Mouse (Mus musculus): ENCODE measurements around the gene Rnf126.

The Rnf126 gene

GRCm38 (mm10) chr10:79766508-79767325, at the start of gene Rnf126:
Gene Rnf126 (minus strand): TSS chr10:79766952.
- peak; percentile 96 for DNase-seq (ENCODE audit: low spot score)

- no peak for DNase-seq (ENCODE audit: low spot score)
Measured at GRCm38 (mm10) chr10:79815671-79816494, 49.1 kb upstream of the Rnf126 start.

DNA sequence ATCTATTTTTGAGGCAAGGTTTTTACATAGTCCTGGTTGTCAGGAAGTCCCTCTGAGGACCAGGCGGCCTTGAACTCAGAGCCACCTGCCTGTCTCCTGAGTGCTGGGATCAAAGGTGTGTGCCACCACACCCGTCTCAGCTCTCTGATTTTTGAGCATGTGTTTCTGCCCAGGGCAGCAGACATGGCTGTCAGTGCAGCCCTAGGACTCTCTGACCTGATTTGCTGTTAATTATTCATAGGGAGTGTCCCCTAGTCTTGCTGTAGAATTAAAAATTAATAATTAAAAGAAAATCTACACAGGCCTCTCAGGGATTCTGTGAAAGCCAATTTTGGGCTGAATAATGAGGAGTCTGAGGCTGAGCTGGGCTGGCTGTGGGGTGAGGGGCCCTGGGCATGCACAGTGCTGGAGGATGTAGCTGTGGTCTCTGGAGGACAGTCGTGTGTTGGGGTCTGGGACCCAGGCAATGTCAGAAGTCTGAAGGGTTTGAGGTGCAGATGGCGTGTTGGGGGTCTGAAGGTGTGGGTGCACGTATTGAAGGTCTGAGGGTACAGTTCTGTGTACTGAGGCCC, 47.6 kb upstream of the Rnf126 start:
- DNase-seq (ENCODE audit: low spot score): no peak

- DNase-seq (ENCODE audit: low spot score): peak; percentile 78
Measured at GRCm38 (mm10) chr10:79811736-79812637, 45.2 kb upstream of the Rnf126 start.

- no peak for DNase-seq (ENCODE audit: low spot score)
Measured at GRCm38 (mm10) chr10:79808728-79809127, 42.0 kb upstream of the Rnf126 start.

DNA sequence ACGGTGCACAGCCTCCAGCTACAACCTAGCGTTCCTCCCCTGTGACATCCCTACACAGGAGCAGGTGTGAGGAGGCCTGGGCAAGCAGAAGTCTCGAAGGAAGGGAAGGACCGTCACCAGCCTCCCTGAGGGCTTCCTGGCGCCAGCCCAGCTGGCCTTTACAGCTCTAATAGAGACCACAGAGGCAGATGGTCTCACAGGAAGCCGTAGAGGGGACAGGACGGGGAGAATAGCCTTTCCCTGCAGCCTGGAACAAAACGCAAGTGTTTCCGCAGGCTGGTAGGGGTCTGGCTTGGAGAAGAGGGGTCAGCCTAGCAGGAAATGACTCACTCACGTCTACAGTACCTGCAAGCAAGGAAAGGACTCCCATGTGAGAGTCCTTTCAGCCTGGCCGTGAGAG, 41.1 kb upstream of the Rnf126 start:
- DNase-seq (ENCODE audit: low spot score): no peak

GRCm38 (mm10) chr10:79806972-79807371, 40.2 kb upstream of the Rnf126 start:
- no peak for DNase-seq (ENCODE audit: low spot score)

GRCm38 (mm10) chr10:79806331-79806730, 39.6 kb upstream of the Rnf126 start:
- no peak for DNase-seq (ENCODE audit: low spot score)

- no peak for DNase-seq (ENCODE audit: low spot score)
Measured at GRCm38 (mm10) chr10:79805636-79806035, 38.9 kb upstream of the Rnf126 start.

GRCm38 (mm10) chr10:79803716-79804323, 37.1 kb upstream of the Rnf126 start:
- peak; percentile 74 for DNase-seq (ENCODE audit: low spot score)

DNA sequence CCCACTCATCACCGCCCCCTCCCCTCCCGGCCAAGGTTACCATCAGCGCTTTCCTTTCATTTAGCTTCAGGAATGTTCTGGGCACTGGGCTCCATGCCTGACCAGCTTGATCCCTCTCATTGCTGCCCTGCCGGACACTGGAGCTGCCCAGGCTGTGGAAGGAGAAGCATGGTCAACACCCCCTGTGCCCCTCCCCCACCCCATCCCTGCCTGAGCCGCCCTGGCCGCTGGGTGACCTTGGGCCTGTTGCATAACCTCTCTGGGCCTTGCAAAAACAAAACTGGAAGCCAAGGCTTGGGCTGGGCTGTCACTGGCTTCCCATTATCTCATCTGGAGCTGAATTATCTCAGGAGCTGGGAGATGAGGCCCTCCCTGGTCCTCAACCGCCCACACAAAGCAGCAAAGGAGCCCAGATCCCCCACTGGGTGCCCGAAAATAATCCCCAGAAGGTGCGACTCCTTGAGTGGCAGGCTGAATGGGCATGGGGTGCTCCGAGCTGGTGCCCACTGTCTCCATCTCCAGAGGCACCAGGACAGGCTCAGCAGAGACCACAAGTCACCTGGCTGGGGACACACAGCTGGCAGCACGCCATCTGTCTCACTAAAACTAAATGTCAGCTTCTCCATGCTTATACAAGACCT, 35.7 kb upstream of the Rnf126 start:
- DNase-seq (ENCODE audit: low spot score): no peak

GRCm38 (mm10) chr10:79801837-79802236, 35.1 kb upstream of the Rnf126 start:
- DNase-seq (ENCODE audit: low spot score): no peak

GRCm38 (mm10) chr10:79800508-79800907, 33.8 kb upstream of the Rnf126 start:
- no peak for DNase-seq (ENCODE audit: low spot score)

- DNase-seq (ENCODE audit: low spot score): no peak
Measured at GRCm38 (mm10) chr10:79798289-79798928, 31.7 kb upstream of the Rnf126 start.

GRCm38 (mm10) chr10:79797326-79797725, 30.6 kb upstream of the Rnf126 start:
- DNase-seq (ENCODE audit: low spot score): no peak

DNA sequence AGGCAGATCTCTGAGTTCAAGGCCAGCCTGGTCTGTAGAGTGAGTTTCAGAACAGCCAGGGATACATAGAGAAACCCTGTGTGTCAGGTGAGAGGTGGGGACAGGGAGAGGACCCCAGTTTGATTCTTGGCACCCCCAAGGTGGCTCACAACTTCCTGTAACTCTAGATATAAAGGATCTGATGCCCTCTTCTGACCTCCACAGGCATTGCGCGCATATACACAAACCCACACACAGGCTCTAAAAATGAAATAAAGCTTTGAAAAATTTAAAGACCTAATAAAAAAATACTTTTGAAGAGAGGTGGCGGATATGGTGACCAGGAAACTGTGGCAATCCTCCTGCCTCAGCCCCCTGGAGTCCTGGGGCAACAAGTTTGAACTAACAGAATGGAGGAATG, 29.2 kb upstream of the Rnf126 start:
- no peak for DNase-seq (ENCODE audit: low spot score)

- no peak for DNase-seq (ENCODE audit: low spot score)
Measured at GRCm38 (mm10) chr10:79794491-79794931, 27.8 kb upstream of the Rnf126 start.

- no peak for DNase-seq (ENCODE audit: low spot score)
Measured at GRCm38 (mm10) chr10:79793738-79794490, 27.2 kb upstream of the Rnf126 start.

DNA sequence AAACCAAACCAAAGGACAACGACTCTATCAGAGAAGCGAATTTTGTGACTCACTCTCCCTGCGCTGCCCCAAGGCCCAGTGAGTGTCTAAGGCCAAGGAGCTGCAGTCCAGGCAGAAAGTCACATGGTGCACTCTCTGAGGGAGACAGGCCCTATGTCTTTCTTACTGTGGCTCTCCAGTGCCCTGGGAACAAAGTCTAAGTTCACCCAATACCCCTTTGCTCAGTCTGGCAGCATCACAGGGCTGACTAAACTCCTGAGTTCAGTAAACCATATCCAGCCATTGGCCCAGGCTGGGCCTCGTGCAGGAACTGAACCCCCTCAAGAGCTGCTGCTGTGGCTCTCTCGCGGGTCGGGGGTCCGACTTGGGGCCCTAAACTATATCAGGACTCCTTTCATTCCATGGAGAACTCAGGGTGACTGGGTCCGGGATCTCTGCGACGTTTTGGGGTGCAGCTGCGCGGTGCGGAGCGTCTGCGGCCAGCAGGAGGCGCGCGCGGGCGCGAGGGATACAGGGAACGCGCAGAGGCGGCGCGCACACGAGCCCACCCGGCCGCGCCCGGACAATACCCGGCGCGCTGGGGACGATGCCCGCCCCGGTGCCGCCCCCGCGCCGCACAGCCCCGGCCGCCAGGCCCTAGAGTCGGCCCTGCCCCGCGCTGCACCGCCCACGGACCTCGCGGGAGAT, 26.4 kb upstream of the Rnf126 start, which contains the start of gene Palm:
TSS of gene Palm (plus strand) at position 522 of the 687 bp plus-strand sequence.
- DNase-seq (ENCODE audit: low spot score): no peak

Data from layer of hippocampus, adult 9-10 months (tissue).